15 mouse cellular contexts compared by ENCODE assay signal in genomic region chr7:82924092-82924491, GRCm38 (mm10). TPM values are rescaled to one million over a fixed set of nuclear protein-coding genes. Genes with fewer than 3 reads are reported as not detected.
A peak's percentile ranks its signal among the peaks of the same experiment; 100 is the strongest.
DNase-seq lines count a peak whose midpoint lies in the region; ATAC-seq lines count a peak whose summit lies in the region.
"Had no signal": no experiment of that assay in that cellular context is flagged by ENCODE, and none has a peak within 500 bp of the region (broad histone marks: within the 10 kb centered on the region; RNA-seq: fewer than 3 reads in every experiment).

No protein-coding gene starts in this region.

- 78% methylated on average over 3 of the region's 3 CpGs for WGBS in heart, embryonic 10.5 days
- 88% methylated on average over 3 of the region's 3 CpGs for WGBS in midbrain, embryonic 11.5 days
- 88% methylated on average over 3 of the region's 3 CpGs for WGBS in midbrain, embryonic 15.5 days
- 36% methylated on average over 3 of the region's 3 CpGs for WGBS in embryonic facial prominence, embryonic 15.5 days

- H3K9me3 ChIP-seq in heart, embryonic 10.5 days = no peaks in the 10 kb centered on the region
- no peaks in the 10 kb centered on the region for H3K9me3 ChIP-seq in midbrain, embryonic 11.5 days (ENCODE audit: control insufficient read depth, low read length)
- no peaks in the 10 kb centered on the region for H3K9me3 ChIP-seq in midbrain, embryonic 15.5 days
- no peaks in the 10 kb centered on the region for H3K9me3 ChIP-seq in embryonic facial prominence, embryonic 15.5 days (replicated peaks)
- H3K9me3 ChIP-seq: liver, embryonic 15.5 days; stomach, embryonic 15.5 days had no signal

- no peaks in the 10 kb centered on the region for H3K36me3 ChIP-seq in heart, embryonic 10.5 days
- H3K36me3 ChIP-seq in midbrain, embryonic 11.5 days (ENCODE audit: control insufficient read depth, insufficient read depth, low read length) = no peaks in the 10 kb centered on the region
- no peaks in the 10 kb centered on the region for H3K36me3 ChIP-seq in midbrain, embryonic 15.5 days (replicated peaks)
- no peaks in the 10 kb centered on the region for H3K36me3 ChIP-seq in embryonic facial prominence, embryonic 15.5 days
- H3K36me3 ChIP-seq: liver, embryonic 15.5 days; stomach, embryonic 15.5 days had no signal

- H3K27ac ChIP-seq in heart, embryonic 10.5 days = no peak overlapping the region
- H3K27ac ChIP-seq in midbrain, embryonic 11.5 days (ENCODE audit: low read depth, low read length) = no peak overlapping the region
- no peak overlapping the region for H3K27ac ChIP-seq in midbrain, embryonic 15.5 days
- H3K27ac ChIP-seq in embryonic facial prominence, embryonic 15.5 days (replicated peaks) = peak overlapping the region; percentile 78
- H3K27ac ChIP-seq: liver, embryonic 15.5 days; stomach, embryonic 15.5 days had no signal

- DNase-seq in heart, adult 11 months = peak; percentile 61
- no peak for DNase-seq in heart, embryonic 10.5 days (ENCODE audit: low spot score)
- peak; percentile 14 for DNase-seq in midbrain, embryonic 11.5 days (ENCODE audit: low spot score, missing footprints)
- no peak for DNase-seq in spleen, adult 12 weeks (ENCODE audit: low spot score)
- no peak for DNase-seq in gastrocnemius, postnatal 14 days
- DNase-seq: adrenal gland, adult 8-10 months; cerebellum, adult 9-10 months; kidney, adult 8-10 months; lung, postnatal 14 days had no signal

- no peaks in the 10 kb centered on the region for H3K4me1 ChIP-seq in heart, embryonic 10.5 days
- H3K4me1 ChIP-seq in midbrain, embryonic 11.5 days (ENCODE audit: control insufficient read depth, insufficient read depth, low read length) = no peaks in the 10 kb centered on the region
- no peaks in the 10 kb centered on the region for H3K4me1 ChIP-seq in midbrain, embryonic 15.5 days
- no peaks in the 10 kb centered on the region for H3K4me1 ChIP-seq in embryonic facial prominence, embryonic 15.5 days
- H3K4me1 ChIP-seq: liver, embryonic 15.5 days; stomach, embryonic 15.5 days had no signal

- ATAC-seq in midbrain, embryonic 11.5 days (ENCODE audit: low FRiP score) = no peak
- ATAC-seq in midbrain, embryonic 15.5 days (replicated peaks) = no peak
- no peak for ATAC-seq in embryonic facial prominence, embryonic 15.5 days (ENCODE audit: insufficient number of reproducible peaks, low FRiP score, low TSS enrichment, low read depth)
- ATAC-seq: hindbrain, embryonic 16.5 days had no signal

- intact Hi-C loops in gastrocnemius, postnatal 14 days (cut with DNase I; ENCODE audit: low total_unique reads) = no loop called here

- H3K4me3 ChIP-seq in heart, embryonic 10.5 days = no peak overlapping the region
- H3K4me3 ChIP-seq in midbrain, embryonic 11.5 days (ENCODE audit: low read depth, low read length) = no peak overlapping the region
- no peak overlapping the region for H3K4me3 ChIP-seq in midbrain, embryonic 15.5 days
- no peak overlapping the region for H3K4me3 ChIP-seq in embryonic facial prominence, embryonic 15.5 days (replicated peaks)
- H3K4me3 ChIP-seq: liver, embryonic 15.5 days; megakaryocyte, embryonic 14.5 days; stomach, embryonic 15.5 days had no signal

- H3K27me3 ChIP-seq in heart, embryonic 10.5 days (ENCODE audit: insufficient read depth, poor library complexity, severe bottlenecking) = no peaks in the 10 kb centered on the region
- no peaks in the 10 kb centered on the region for H3K27me3 ChIP-seq in midbrain, embryonic 11.5 days (ENCODE audit: control insufficient read depth, insufficient read depth, low read length)
- H3K27me3 ChIP-seq in midbrain, embryonic 15.5 days (replicated peaks) = no peaks in the 10 kb centered on the region
- H3K27me3 ChIP-seq in embryonic facial prominence, embryonic 15.5 days = no peaks in the 10 kb centered on the region
- H3K27me3 ChIP-seq: liver, embryonic 15.5 days; megakaryocyte, embryonic 14.5 days; stomach, embryonic 15.5 days had no signal

- H3K9ac ChIP-seq in midbrain, embryonic 11.5 days (ENCODE audit: low read length) = no peak overlapping the region
- no peak overlapping the region for H3K9ac ChIP-seq in midbrain, embryonic 15.5 days
- H3K9ac ChIP-seq in embryonic facial prominence, embryonic 15.5 days = no peak overlapping the region
- H3K9ac ChIP-seq: liver, embryonic 15.5 days; stomach, embryonic 15.5 days had no signal

- H3K4me2 ChIP-seq in midbrain, embryonic 11.5 days = no peak overlapping the region
- H3K4me2 ChIP-seq in midbrain, embryonic 15.5 days = no peak overlapping the region
- H3K4me2 ChIP-seq in embryonic facial prominence, embryonic 15.5 days (replicated peaks) = no peak overlapping the region
- H3K4me2 ChIP-seq: liver, embryonic 15.5 days; stomach, embryonic 15.5 days had no signal

RNA-seq across cellular contexts. Expression of gene Mex3b, which starts 57.0 kb away (rescaled TPM):
- 7.3 and 14.8 TPM in 2 replicates for polyA plus RNA-seq in heart, embryonic 10.5 days (2016; fragmentation: Nextera tagmentation; extraction: Ambion mirVana)
- 31.6 and 35.5 TPM in 2 replicates for polyA plus RNA-seq in midbrain, embryonic 11.5 days (2014; fragmentation: Nextera tagmentation; extraction: Ambion mirVana)
- polyA plus RNA-seq in midbrain, embryonic 15.5 days (2015; fragmentation: Nextera tagmentation; extraction: Ambion mirVana) = 33.1 and 33.6 TPM in 2 replicates
- polyA plus RNA-seq in embryonic facial prominence, embryonic 15.5 days (2015; fragmentation: Nextera tagmentation; extraction: Ambion mirVana) = 16.9 and 17.2 TPM in 2 replicates
- 1 to 10 TPM; 3.3 to 4.2 TPM for total RNA-seq in gastrocnemius, postnatal 14 days (2021)

Comparison
In these comparisons a context has a peak if more than half of its experiments do, and no peak if none do; other contexts are left out.
1. DNase-seq: peak in heart, adult 11 months (single experiment) and midbrain, embryonic 11.5 days (single experiment); none in heart, embryonic 10.5 days (single experiment), spleen, adult 12 weeks (single experiment) and gastrocnemius, postnatal 14 days (single experiment).